Mouse (Mus musculus) liver, embryonic 14.5 days (tissue): ENCODE measurements around the gene Nek7. TPM values are rescaled to one million over a fixed set of nuclear protein-coding genes. Genes with fewer than 3 reads are reported as not detected.

ENCODE experiments used
- ATAC-seq: fragments of 200-750 bp; cut with Nextera tagmentation; 2 replicates; pipeline ENCODE4 v1.8.0; 2017; ENCODE audit warnings: moderate number of reproducible peaks, mild to moderate bottlenecking, moderate library complexity; ENCODE audit not compliant: insufficient read depth
- DNase-seq, 3 experiments: peaks; one replicate each; pipeline ENCODE4 v3.0.0-alpha.2; 2012 to 2013; ENCODE audit warnings: low read depth in 3 of 3, low spot score in 3 of 3
- H3K27ac ChIP-seq: fragments of 300-500 bp; sonication (generic); 2 replicates; pipeline ENCODE4 v1.5.1; 2014; ENCODE audit warnings: moderate library complexity, mild to moderate bottlenecking, control low read depth, inconsistent platforms
- H3K27me3 ChIP-seq: fragments of 300-500 bp; sonication (generic); 2 replicates; pipeline ENCODE4 v1.6.1; 2014; ENCODE audit warnings: mild to moderate bottlenecking, low read length, moderate library complexity; ENCODE audit not compliant: control insufficient read depth, insufficient read depth
- H3K36me3 ChIP-seq: fragments of 300-500 bp; sonication (generic); replicated peaks from 2 replicates; pipeline ENCODE4 v1.6.1; 2014; ENCODE audit warnings: low read depth; ENCODE audit not compliant: control insufficient read depth, insufficient read depth
- H3K4me1 ChIP-seq, 2 experiments: fragments of 200-500 bp in 1 of 2; fragments of 300-500 bp in 1 of 2; sonication (generic) in 1 of 2; replicated peaks; 2 replicates each; pipeline ENCODE4 v1.6.1; 2012 to 2014; ENCODE audit warnings: antibody characterized with exemption in 1 of 2, inconsistent platforms in 1 of 2, low read length in 1 of 2; ENCODE audit not compliant: control insufficient read depth in 2 of 2, insufficient read depth in 2 of 2
- H3K4me2 ChIP-seq: fragments of 300-500 bp; sonication (generic); 2 replicates; pipeline ENCODE4 v1.6.1; 2014; ENCODE audit warnings: low read depth, mild to moderate bottlenecking, control low read depth, moderate library complexity
- H3K4me3 ChIP-seq, 2 experiments: fragments of 200-500 bp in 1 of 2; fragments of 300-500 bp in 1 of 2; sonication (generic) in 1 of 2; 2 replicates each; pipeline ENCODE4 v1.5.1; 2012 to 2014; ENCODE audit warnings: low read depth in 2 of 2, low read length in 2 of 2, mild to moderate bottlenecking in 2 of 2, control low read depth in 1 of 2, inconsistent platforms in 1 of 2, moderate library complexity in 1 of 2; ENCODE audit not compliant: insufficient read depth in 1 of 2
- H3K9ac ChIP-seq: fragments of 300-500 bp; sonication (generic); replicated peaks from 2 replicates; pipeline ENCODE4 v1.6.1; 2014; ENCODE audit warnings: mild to moderate bottlenecking, control low read depth, moderate library complexity
- H3K9me3 ChIP-seq: fragments of 300-500 bp; sonication (generic); 2 replicates; pipeline ENCODE4 v1.6.1; 2016; ENCODE audit warnings: low read length, mixed read lengths; ENCODE audit not compliant: control insufficient read depth
- CTCF ChIP-seq: IDR thresholded peaks from 2 replicates; pipeline ENCODE4 v1.5.1; 2016; ENCODE audit warnings: antibody characterized with exemption, low read depth, control low read depth
- EP300 ChIP-seq: IDR thresholded peaks from 2 replicates; pipeline ENCODE4 v1.6.1; 2016; ENCODE audit warnings: antibody characterized with exemption, low read depth
- WGBS: fragments of 180-500 bp; shearing (Covaris S2); extraction: QIAGEN DNeasy Blood & Tissue Kit; methylation state at CpG from one replicate; pipeline ENCODE4 v1.1.7; 2014; ENCODE audit not compliant: insufficient replicate concordance; 5-methylcytosine and 5-hydroxymethylcytosine counted together
- polyA plus RNA-seq, 2 experiments: library from polyadenylated mRNA; depleted of rRNA in 1 of 2; stranded (reverse) in 1 of 2; unstranded in 1 of 2; fragments of >200 nt; fragmentation: Nextera tagmentation in 1 of 2; extraction: Ambion mirVana in 1 of 2; gene quantifications; 2 replicates each; pipeline versions ENCODE4 v1.2.1 to v1.2.3; 2012 to 2014

Gene Nek7
- polyA plus RNA-seq, 2 experiments: 5.5 to 13.2 TPM

- H3K36me3 ChIP-seq: no peaks in the 10 kb centered on the region
- no peaks in the 10 kb centered on the region for H3K9me3 ChIP-seq
- H3K9ac ChIP-seq: no peak overlapping the region
- H3K4me3 ChIP-seq: no peak overlapping the region
- DNase-seq (no peak), ATAC-seq (no peak)
- H3K4me2 ChIP-seq: no peak overlapping the region
- WGBS: 70% methylated on average over 12 of the region's 12 CpGs
- no peaks in the 10 kb centered on the region for H3K4me1 ChIP-seq
- H3K27me3 ChIP-seq: no peaks in the 10 kb centered on the region
- no peak for TF ChIP-seq CTCF
- no peak for TF ChIP-seq EP300
- H3K27ac ChIP-seq: no peak overlapping the region
Observed at GRCm38 (mm10) chr1:138559213-138560101, 60.5 kb downstream of the Nek7 start.

- Histone ChIP-seq H3K27ac (no peak overlapping the region), H3K9ac (no peak overlapping the region), H3K4me2 (no peak overlapping the region), H3K4me3 (no peak overlapping the region), H3K4me1 (no peaks in the 10 kb centered on the region), H3K9me3 (no peaks in the 10 kb centered on the region), H3K36me3 (no peaks in the 10 kb centered on the region), H3K27me3 (no peaks in the 10 kb centered on the region)
- WGBS: 76% methylated on average over 3 of the region's 3 CpGs
- ATAC-seq: no peak
- TF ChIP-seq EP300: no peak
- TF ChIP-seq CTCF: peak; percentile 74
- DNase-seq: no peak
Observed at GRCm38 (mm10) chr1:138558342-138558741, 61.6 kb downstream of the Nek7 start.

- DNase-seq (no peak), ATAC-seq (no peak)
- H3K9ac ChIP-seq: no peak overlapping the region
- H3K4me3 ChIP-seq: no peak overlapping the region
- no peak overlapping the region for H3K4me2 ChIP-seq
- no peaks in the 10 kb centered on the region for H3K9me3 ChIP-seq
- H3K27me3 ChIP-seq: no peaks in the 10 kb centered on the region
- no peaks in the 10 kb centered on the region for H3K36me3 ChIP-seq
- no peak overlapping the region for H3K27ac ChIP-seq
- H3K4me1 ChIP-seq: 0 out of 4 replicates have a peak, but pooled peaks cover 0 to 3% of the 10 kb centered on the region in 2 experiments
- 83% methylated on average over 5 of the region's 5 CpGs for WGBS
- TF ChIP-seq EP300: no peak
- no peak for TF ChIP-seq CTCF
Observed at GRCm38 (mm10) chr1:138554926-138555325, 65.0 kb downstream of the Nek7 start.

- H3K27me3 ChIP-seq: no peaks in the 10 kb centered on the region
- no peaks in the 10 kb centered on the region for H3K36me3 ChIP-seq
- DNase-seq (no peak), ATAC-seq (peak; percentile 61)
- no peak overlapping the region for H3K4me2 ChIP-seq
- H3K4me3 ChIP-seq: no peak overlapping the region
- H3K4me1 ChIP-seq: 0 out of 4 replicates have a peak, but pooled peaks cover 0 to 3% of the 10 kb centered on the region in 2 experiments
- H3K27ac ChIP-seq: no peak overlapping the region
- H3K9ac ChIP-seq: no peak overlapping the region
- TF ChIP-seq CTCF (no peak), EP300 (no peak)
- H3K9me3 ChIP-seq: no peaks in the 10 kb centered on the region
- WGBS: 32% methylated on average over 6 of the region's 6 CpGs
Observed at GRCm38 (mm10) chr1:138550184-138550583, 69.8 kb downstream of the Nek7 start.

- WGBS: 84% methylated on average over 1 of the region's 1 CpGs
- Histone ChIP-seq H3K27ac (no peak overlapping the region), H3K4me3 (no peak overlapping the region), H3K4me1 (no peaks in the 10 kb centered on the region), H3K9ac (no peak overlapping the region), H3K9me3 (no peaks in the 10 kb centered on the region), H3K27me3 (no peaks in the 10 kb centered on the region), H3K36me3 (no peaks in the 10 kb centered on the region), H3K4me2 (no peak overlapping the region)
- TF ChIP-seq CTCF: no peak
- no peak for TF ChIP-seq EP300
- no peak for ATAC-seq
- no peak for DNase-seq
Observed at GRCm38 (mm10) chr1:138542170-138542515, 77.8 kb downstream of the Nek7 start.
